Mouse (Mus musculus): ENCODE measurements around the gene Cotl1. TPM values are rescaled to one million over a fixed set of nuclear protein-coding genes. Genes with fewer than 3 reads are reported as not detected.
A peak's percentile ranks its signal among the peaks of the same experiment; 100 is the strongest.

Cotl1 gene
- polyA plus RNA-seq, 1 experiment from 2014 or later: 545 TPM

GRCm38 (mm10) chr8:119789581-119789980 is 50.8 kb downstream of the Cotl1 start:
- no peak for DNase-seq (ENCODE audit: low spot score)
- Histone ChIP-seq H3K27me3 (ENCODE audit: insufficient read depth, poor library complexity, severe bottlenecking) (no peaks in the 10 kb centered on the region), H3K36me3 (no peaks in the 10 kb centered on the region), H3K9me3 (no peaks in the 10 kb centered on the region), H3K4me3 (no peak overlapping the region), H3K27ac (peak overlapping the region; percentile 98), H3K4me1 (replicated peaks) (peaks cover 98% of the 10 kb centered on the region)
- 69% methylated on average over 7 of the region's 7 CpGs for WGBS

- Histone ChIP-seq H3K4me1 (replicated peaks) (peaks cover 100% of the 10 kb centered on the region), H3K4me3 (0 out of 2 replicates have a peak overlapping the region, but pooled peaks have one; percentile 9), H3K27ac (peak overlapping the region; percentile 98), H3K36me3 (no peaks in the 10 kb centered on the region), H3K9me3 (no peaks in the 10 kb centered on the region), H3K27me3 (ENCODE audit: insufficient read depth, poor library complexity, severe bottlenecking) (0 out of 2 replicates have a peak, but pooled peaks cover 4% of the 10 kb centered on the region)
- no peak for DNase-seq (ENCODE audit: low spot score)
- WGBS: 76% methylated on average over 9 of the region's 9 CpGs
Measured at GRCm38 (mm10) chr8:119788607-119789381, 51.5 kb downstream of the Cotl1 start.

GRCm38 (mm10) chr8:119787341-119787740 is 53.0 kb downstream of the Cotl1 start:
- H3K27ac ChIP-seq: peak overlapping the region; percentile 98
- peaks cover 92% of the 10 kb centered on the region for H3K4me1 ChIP-seq (replicated peaks)
- 59% methylated on average over 4 of the region's 4 CpGs for WGBS
- H3K4me3 ChIP-seq: no peak overlapping the region
- H3K9me3 ChIP-seq: no peaks in the 10 kb centered on the region
- no peaks in the 10 kb centered on the region for H3K36me3 ChIP-seq
- DNase-seq (ENCODE audit: low spot score): no peak
- H3K27me3 ChIP-seq (ENCODE audit: insufficient read depth, poor library complexity, severe bottlenecking): 0 out of 2 replicates have a peak, but pooled peaks cover 7% of the 10 kb centered on the region

- Histone ChIP-seq H3K4me1 (replicated peaks) (peaks cover 87% of the 10 kb centered on the region), H3K4me3 (no peak overlapping the region), H3K36me3 (no peaks in the 10 kb centered on the region), H3K27ac (peak overlapping the region; percentile 98), H3K27me3 (ENCODE audit: insufficient read depth, poor library complexity, severe bottlenecking) (0 out of 2 replicates have a peak, but pooled peaks cover 7% of the 10 kb centered on the region), H3K9me3 (no peaks in the 10 kb centered on the region)
- 83% methylated on average over 3 of the region's 3 CpGs for WGBS
- DNase-seq (ENCODE audit: low spot score): no peak
Measured at GRCm38 (mm10) chr8:119786871-119787270, 53.5 kb downstream of the Cotl1 start.

- no peaks in the 10 kb centered on the region for H3K9me3 ChIP-seq
- peaks cover 83% of the 10 kb centered on the region for H3K4me1 ChIP-seq (replicated peaks)
- H3K36me3 ChIP-seq: no peaks in the 10 kb centered on the region
- WGBS: 37% methylated on average over 18 of the region's 18 CpGs
- 0 out of 2 replicates have a peak, but pooled peaks cover 7% of the 10 kb centered on the region for H3K27me3 ChIP-seq (ENCODE audit: insufficient read depth, poor library complexity, severe bottlenecking)
- peak overlapping the region; percentile 26; the same call in 1 of the 2 replicates for H3K4me3 ChIP-seq
- H3K27ac ChIP-seq: peak overlapping the region; percentile 98
- DNase-seq (ENCODE audit: low spot score): peak; percentile 59
Measured at GRCm38 (mm10) chr8:119785764-119786405, 54.5 kb downstream of the Cotl1 start.

- Histone ChIP-seq H3K36me3 (no peaks in the 10 kb centered on the region), H3K4me3 (no peak overlapping the region), H3K27me3 (ENCODE audit: insufficient read depth, poor library complexity, severe bottlenecking) (0 out of 2 replicates have a peak, but pooled peaks cover 7% of the 10 kb centered on the region), H3K9me3 (no peaks in the 10 kb centered on the region), H3K4me1 (replicated peaks) (peaks cover 76% of the 10 kb centered on the region), H3K27ac (peak overlapping the region; percentile 98)
- no peak for DNase-seq (ENCODE audit: low spot score)
- WGBS: 63% methylated on average over 7 of the region's 7 CpGs
Measured at GRCm38 (mm10) chr8:119784676-119785075, 55.7 kb downstream of the Cotl1 start.

- Histone ChIP-seq H3K36me3 (no peaks in the 10 kb centered on the region), H3K4me1 (replicated peaks) (peaks cover 72% of the 10 kb centered on the region), H3K27me3 (ENCODE audit: insufficient read depth, poor library complexity, severe bottlenecking) (0 out of 2 replicates have a peak, but pooled peaks cover 7% of the 10 kb centered on the region), H3K9me3 (no peaks in the 10 kb centered on the region), H3K4me3 (no peak overlapping the region), H3K27ac (peak overlapping the region; percentile 98)
- DNase-seq (ENCODE audit: low spot score): no peak
- 49% methylated on average over 9 of the region's 9 CpGs for WGBS
Measured at GRCm38 (mm10) chr8:119784141-119784574, 56.2 kb downstream of the Cotl1 start.

- H3K4me3 ChIP-seq: no peak overlapping the region
- peaks cover 72% of the 10 kb centered on the region for H3K4me1 ChIP-seq (replicated peaks)
- no peaks in the 10 kb centered on the region for H3K36me3 ChIP-seq
- DNase-seq (ENCODE audit: low spot score): no peak
- H3K9me3 ChIP-seq: no peaks in the 10 kb centered on the region
- 0 out of 2 replicates have a peak, but pooled peaks cover 7% of the 10 kb centered on the region for H3K27me3 ChIP-seq (ENCODE audit: insufficient read depth, poor library complexity, severe bottlenecking)
- H3K27ac ChIP-seq: peak overlapping the region; percentile 98
- WGBS: 70% methylated on average over 6 of the region's 6 CpGs
Measured at GRCm38 (mm10) chr8:119783579-119783978, 56.8 kb downstream of the Cotl1 start.

- H3K4me1 ChIP-seq (replicated peaks): peaks cover 71% of the 10 kb centered on the region
- no peaks in the 10 kb centered on the region for H3K9me3 ChIP-seq
- H3K27me3 ChIP-seq (ENCODE audit: insufficient read depth, poor library complexity, severe bottlenecking): 0 out of 2 replicates have a peak, but pooled peaks cover 7% of the 10 kb centered on the region
- WGBS: 9% methylated on average over 5 of the region's 5 CpGs
- no peak overlapping the region for H3K27ac ChIP-seq
- peak; percentile 75 for DNase-seq (ENCODE audit: low spot score)
- H3K36me3 ChIP-seq: no peaks in the 10 kb centered on the region
- no peak overlapping the region for H3K4me3 ChIP-seq
Measured at GRCm38 (mm10) chr8:119782715-119783114, 57.6 kb downstream of the Cotl1 start.

GRCm38 (mm10) chr8:119781086-119781840 is 59.1 kb downstream of the Cotl1 start:
- Histone ChIP-seq H3K4me1 (replicated peaks) (peaks cover 66% of the 10 kb centered on the region), H3K4me3 (no peak overlapping the region), H3K36me3 (no peaks in the 10 kb centered on the region), H3K27ac (no peak overlapping the region), H3K27me3 (ENCODE audit: insufficient read depth, poor library complexity, severe bottlenecking) (0 out of 2 replicates have a peak, but pooled peaks cover 7% of the 10 kb centered on the region), H3K9me3 (no peaks in the 10 kb centered on the region)
- WGBS: 70% methylated on average over 4 of the region's 4 CpGs
- no peak for DNase-seq (ENCODE audit: low spot score)

GRCm38 (mm10) chr8:119780402-119781049 is 59.8 kb downstream of the Cotl1 start:
- H3K4me3 ChIP-seq: no peak overlapping the region
- no peaks in the 10 kb centered on the region for H3K9me3 ChIP-seq
- no peak overlapping the region for H3K27ac ChIP-seq
- 0 out of 2 replicates have a peak, but pooled peaks cover 7% of the 10 kb centered on the region for H3K27me3 ChIP-seq (ENCODE audit: insufficient read depth, poor library complexity, severe bottlenecking)
- no peaks in the 10 kb centered on the region for H3K36me3 ChIP-seq
- no peak for DNase-seq (ENCODE audit: low spot score)
- 77% methylated on average over 9 of the region's 9 CpGs for WGBS
- peaks cover 59% of the 10 kb centered on the region for H3K4me1 ChIP-seq (replicated peaks)

All from hindbrain, embryonic 10.5 days (tissue).